Mouse (Mus musculus): ENCODE data around the gene Gm20708. TPM values are rescaled to one million over a fixed set of nuclear protein-coding genes. Genes with fewer than 3 reads are reported as not detected.

The Gm20708 gene
- polyA plus RNA-seq, 1 experiment from 2014 or later, result 0.80 TPM

- H3K36me3 ChIP-seq (ENCODE audit: control insufficient read depth, insufficient read depth, low read length), result peaks cover 24% of the 10 kb centered on the region
- H3K4me1 ChIP-seq (replicated peaks; ENCODE audit: control insufficient read depth, insufficient read depth, low read length), result peaks cover 40% of the 10 kb centered on the region
- peak overlapping the region; percentile 66 for H3K4me3 ChIP-seq (ENCODE audit: low read depth, low read length)
- ATAC-seq (replicated peaks; ENCODE audit: low FRiP score) (no peak; the same call in 1 of the 2 replicates), DNase-seq (ENCODE audit: low spot score) (peak; percentile 63)
- peaks cover 2% of the 10 kb centered on the region; the same call in 1 of the 2 replicates for H3K27me3 ChIP-seq (replicated peaks; ENCODE audit: control insufficient read depth, insufficient read depth, low read length)
- H3K27ac ChIP-seq (ENCODE audit: low read depth, low read length), result peak overlapping the region; percentile 99
- H3K9me3 ChIP-seq (ENCODE audit: control insufficient read depth, low read length), result no peaks in the 10 kb centered on the region
- WGBS, result 1% methylated on average over 38 of the region's 38 CpGs
- peak overlapping the region; percentile 100 for H3K4me2 ChIP-seq
- H3K9ac ChIP-seq (ENCODE audit: low read depth, low read length), result peak overlapping the region; percentile 95
Measured at GRCm38 (mm10) chr11:117779434-117780198, 29.9 kb upstream of the Gm20708 start.

- peaks cover 2% of the 10 kb centered on the region; the same call in 1 of the 2 replicates for H3K27me3 ChIP-seq (replicated peaks; ENCODE audit: control insufficient read depth, insufficient read depth, low read length)
- peak overlapping the region; percentile 100 for H3K4me2 ChIP-seq
- no peaks in the 10 kb centered on the region for H3K9me3 ChIP-seq (ENCODE audit: control insufficient read depth, low read length)
- ATAC-seq (replicated peaks; ENCODE audit: low FRiP score) (peak; percentile 8), DNase-seq (ENCODE audit: low spot score) (no peak)
- under 1% methylated on average over 17 of the region's 17 CpGs for WGBS
- peak overlapping the region; percentile 99 for H3K27ac ChIP-seq (ENCODE audit: low read depth, low read length)
- H3K9ac ChIP-seq (ENCODE audit: low read depth, low read length), result peak overlapping the region; percentile 95
- peaks cover 21% of the 10 kb centered on the region for H3K36me3 ChIP-seq (ENCODE audit: control insufficient read depth, insufficient read depth, low read length)
- peaks cover 40% of the 10 kb centered on the region for H3K4me1 ChIP-seq (replicated peaks; ENCODE audit: control insufficient read depth, insufficient read depth, low read length)
- H3K4me3 ChIP-seq (ENCODE audit: low read depth, low read length), result peak overlapping the region; percentile 66
Measured at GRCm38 (mm10) chr11:117780199-117780515, 29.3 kb upstream of the Gm20708 start.

GRCm38 (mm10) chr11:117780582-117781111, 28.8 kb upstream of the Gm20708 start:
- Histone ChIP-seq H3K27ac (ENCODE audit: low read depth, low read length) (peak overlapping the region; percentile 99), H3K4me1 (replicated peaks; ENCODE audit: control insufficient read depth, insufficient read depth, low read length) (peaks cover 40% of the 10 kb centered on the region), H3K4me3 (ENCODE audit: low read depth, low read length) (peak overlapping the region; percentile 66), H3K27me3 (replicated peaks; ENCODE audit: control insufficient read depth, insufficient read depth, low read length) (peaks cover 2% of the 10 kb centered on the region; the same call in 1 of the 2 replicates), H3K9ac (ENCODE audit: low read depth, low read length) (peak overlapping the region; percentile 95), H3K36me3 (ENCODE audit: control insufficient read depth, insufficient read depth, low read length) (peaks cover 16% of the 10 kb centered on the region), H3K4me2 (peak overlapping the region; percentile 100), H3K9me3 (ENCODE audit: control insufficient read depth, low read length) (no peaks in the 10 kb centered on the region)
- DNase-seq (ENCODE audit: low spot score) (peak; percentile 88), ATAC-seq (replicated peaks; ENCODE audit: low FRiP score) (peak; percentile 80)
- under 1% methylated on average over 19 of the region's 19 CpGs for WGBS

- Histone ChIP-seq H3K4me3 (ENCODE audit: low read depth, low read length) (peak overlapping the region; percentile 66), H3K4me2 (peak overlapping the region; percentile 100), H3K27me3 (replicated peaks; ENCODE audit: control insufficient read depth, insufficient read depth, low read length) (peaks cover 2% of the 10 kb centered on the region; the same call in 1 of the 2 replicates), H3K27ac (ENCODE audit: low read depth, low read length) (peak overlapping the region; percentile 99), H3K9ac (ENCODE audit: low read depth, low read length) (peak overlapping the region; percentile 95), H3K36me3 (ENCODE audit: control insufficient read depth, insufficient read depth, low read length) (peaks cover 12% of the 10 kb centered on the region), H3K9me3 (ENCODE audit: control insufficient read depth, low read length) (no peaks in the 10 kb centered on the region), H3K4me1 (replicated peaks; ENCODE audit: control insufficient read depth, insufficient read depth, low read length) (peaks cover 43% of the 10 kb centered on the region)
- 10% methylated on average over 18 of the region's 18 CpGs for WGBS
- DNase-seq (ENCODE audit: low spot score) (peak; percentile 60), ATAC-seq (replicated peaks; ENCODE audit: low FRiP score) (peak; percentile 2)
Measured at GRCm38 (mm10) chr11:117781199-117781821, 28.2 kb upstream of the Gm20708 start.

GRCm38 (mm10) chr11:117781993-117782704, 27.3 kb upstream of the Gm20708 start, which contains the start of the genes Tmc8 and Tmc6:
Gene Tmc8, plus strand, starts transcription at chr11:117782076.
Gene Tmc6, minus strand, starts transcription at chr11:117782198.
- Histone ChIP-seq H3K4me2 (peak within 1 kb of the TSS; percentile 100), H3K4me3 (ENCODE audit: low read depth, low read length) (peak within 1 kb of the TSS; percentile 66), H3K36me3 (ENCODE audit: control insufficient read depth, insufficient read depth, low read length) (peaks cover 8% of the 10 kb centered on the region), H3K27ac (ENCODE audit: low read depth, low read length) (peak within 1 kb of the TSS; percentile 99), H3K27me3 (replicated peaks; ENCODE audit: control insufficient read depth, insufficient read depth, low read length) (peaks cover 2% of the 10 kb centered on the region; the same call in 1 of the 2 replicates), H3K9ac (ENCODE audit: low read depth, low read length) (peak within 1 kb of the TSS; percentile 95), H3K9me3 (ENCODE audit: control insufficient read depth, low read length) (no peaks in the 10 kb centered on the region), H3K4me1 (replicated peaks; ENCODE audit: control insufficient read depth, insufficient read depth, low read length) (peaks cover 44% of the 10 kb centered on the region)
- peak; percentile 54 for ATAC-seq (replicated peaks; ENCODE audit: low FRiP score)
- DNase-seq (ENCODE audit: low spot score), result peak; percentile 70
- 21% methylated on average over 24 of the region's 24 CpGs for WGBS

GRCm38 (mm10) chr11:117782705-117783034, 26.8 kb upstream of the Gm20708 start:
- 30% methylated on average over 9 of the region's 9 CpGs for WGBS
- Histone ChIP-seq H3K27ac (ENCODE audit: low read depth, low read length) (peak overlapping the region; percentile 99), H3K4me2 (peak overlapping the region; percentile 100), H3K36me3 (ENCODE audit: control insufficient read depth, insufficient read depth, low read length) (peaks cover 8% of the 10 kb centered on the region), H3K4me1 (replicated peaks; ENCODE audit: control insufficient read depth, insufficient read depth, low read length) (peaks cover 44% of the 10 kb centered on the region), H3K9me3 (ENCODE audit: control insufficient read depth, low read length) (no peaks in the 10 kb centered on the region), H3K9ac (ENCODE audit: low read depth, low read length) (peak overlapping the region; percentile 95), H3K4me3 (ENCODE audit: low read depth, low read length) (peak overlapping the region; percentile 66), H3K27me3 (replicated peaks; ENCODE audit: control insufficient read depth, insufficient read depth, low read length) (peaks cover 2% of the 10 kb centered on the region; the same call in 1 of the 2 replicates)
- DNase-seq (ENCODE audit: low spot score) (no peak), ATAC-seq (replicated peaks; ENCODE audit: low FRiP score) (no peak)

GRCm38 (mm10) chr11:117783089-117783488, 26.4 kb upstream of the Gm20708 start:
- H3K27ac ChIP-seq (ENCODE audit: low read depth, low read length), result peak overlapping the region; percentile 99
- peak; percentile 78 for DNase-seq (ENCODE audit: low spot score)
- ATAC-seq (replicated peaks; ENCODE audit: low FRiP score), result peak; percentile 14; the same call in 1 of the 2 replicates
- peak overlapping the region; percentile 95 for H3K9ac ChIP-seq (ENCODE audit: low read depth, low read length)
- H3K4me3 ChIP-seq (ENCODE audit: low read depth, low read length), result peak overlapping the region; percentile 66
- H3K4me2 ChIP-seq, result peak overlapping the region; percentile 100
- H3K36me3 ChIP-seq (ENCODE audit: control insufficient read depth, insufficient read depth, low read length), result peaks cover 4% of the 10 kb centered on the region
- 2% methylated on average over 31 of the region's 31 CpGs for WGBS
- peaks cover 2% of the 10 kb centered on the region; the same call in 1 of the 2 replicates for H3K27me3 ChIP-seq (replicated peaks; ENCODE audit: control insufficient read depth, insufficient read depth, low read length)
- H3K9me3 ChIP-seq (ENCODE audit: control insufficient read depth, low read length), result no peaks in the 10 kb centered on the region
- H3K4me1 ChIP-seq (replicated peaks; ENCODE audit: control insufficient read depth, insufficient read depth, low read length), result peaks cover 42% of the 10 kb centered on the region

GRCm38 (mm10) chr11:117783683-117784309, 25.7 kb upstream of the Gm20708 start:
- peak overlapping the region; percentile 99 for H3K27ac ChIP-seq (ENCODE audit: low read depth, low read length)
- whole genome bisulfite sequencing, result 42% methylated on average over 10 of the region's 10 CpGs
- H3K36me3 ChIP-seq (ENCODE audit: control insufficient read depth, insufficient read depth, low read length), result peaks cover 3% of the 10 kb centered on the region; the same call in 1 of the 2 replicates
- H3K4me1 ChIP-seq (replicated peaks; ENCODE audit: control insufficient read depth, insufficient read depth, low read length), result peaks cover 35% of the 10 kb centered on the region
- H3K4me3 ChIP-seq (ENCODE audit: low read depth, low read length), result peak overlapping the region; percentile 66
- DNase-seq (ENCODE audit: low spot score) (peak; percentile 47), ATAC-seq (replicated peaks; ENCODE audit: low FRiP score) (no peak)
- H3K9me3 ChIP-seq (ENCODE audit: control insufficient read depth, low read length), result no peaks in the 10 kb centered on the region
- peak overlapping the region; percentile 95 for H3K9ac ChIP-seq (ENCODE audit: low read depth, low read length)
- peaks cover 2% of the 10 kb centered on the region; the same call in 1 of the 2 replicates for H3K27me3 ChIP-seq (replicated peaks; ENCODE audit: control insufficient read depth, insufficient read depth, low read length)
- H3K4me2 ChIP-seq, result peak overlapping the region; percentile 100
